Mouse (Mus musculus) ES-Bruce4 (cell line): ENCODE measurements at regions not wholly inside any gene's neighbourhood (a gene's known extent, or its start where the extent isn't known, plus 50 kb on each side); places are given as distances from the start of the nearest gene placed in this dataset.

Source experiments
- H3K27ac ChIP-seq: 2 replicates; pipeline ENCODE4 v1.5.1; 2012; ENCODE audit warnings: low read length, inconsistent platforms; ENCODE audit not compliant: insufficient read depth
- H3K27me3 ChIP-seq: 2 replicates; pipeline ENCODE4 v1.6.1; 2012; ENCODE audit warnings: mild to moderate bottlenecking, low read length, inconsistent platforms; ENCODE audit not compliant: control insufficient read depth, poor library complexity, insufficient read depth, severe bottlenecking
- H3K36me3 ChIP-seq: 2 replicates; pipeline ENCODE4 v1.6.1; 2012; ENCODE audit warnings: inconsistent platforms, mild to moderate bottlenecking, low read length, moderate library complexity; ENCODE audit not compliant: control insufficient read depth, poor library complexity, insufficient read depth, severe bottlenecking
- H3K4me1 ChIP-seq: one replicate; pipeline ENCODE4 v1.8.1; 2011; ENCODE audit warnings: low read length; ENCODE audit not compliant: control insufficient read depth, insufficient read depth
- H3K4me3 ChIP-seq: 2 replicates; pipeline ENCODE4 v1.5.1; 2011; ENCODE audit warnings: low read depth, mild to moderate bottlenecking, low read length
- H3K9ac ChIP-seq: 2 replicates; pipeline ENCODE4 v1.6.1; 2012; ENCODE audit warnings: low read depth, mild to moderate bottlenecking, inconsistent platforms; ENCODE audit not compliant: poor library complexity, severe bottlenecking
- H3K9me3 ChIP-seq: replicated peaks from 2 replicates; pipeline ENCODE4 v1.6.1; 2012; ENCODE audit warnings: mild to moderate bottlenecking, low read length, inconsistent platforms; ENCODE audit not compliant: control insufficient read depth, poor library complexity, insufficient read depth, severe bottlenecking
- CTCF ChIP-seq: IDR thresholded peaks from one replicate; pipeline ENCODE4 v1.8.1; 2011; ENCODE audit warnings: low read depth, low read length
- EP300 ChIP-seq: IDR thresholded peaks from 2 replicates; pipeline ENCODE4 v1.6.1; 2011; ENCODE audit warnings: low read depth, low read length; ENCODE audit not compliant: insufficient read depth
- POLR2A ChIP-seq: IDR thresholded peaks from one replicate; pipeline ENCODE4 v1.8.1; 2011; ENCODE audit warnings: low read length; ENCODE audit not compliant: insufficient read depth

DNA sequence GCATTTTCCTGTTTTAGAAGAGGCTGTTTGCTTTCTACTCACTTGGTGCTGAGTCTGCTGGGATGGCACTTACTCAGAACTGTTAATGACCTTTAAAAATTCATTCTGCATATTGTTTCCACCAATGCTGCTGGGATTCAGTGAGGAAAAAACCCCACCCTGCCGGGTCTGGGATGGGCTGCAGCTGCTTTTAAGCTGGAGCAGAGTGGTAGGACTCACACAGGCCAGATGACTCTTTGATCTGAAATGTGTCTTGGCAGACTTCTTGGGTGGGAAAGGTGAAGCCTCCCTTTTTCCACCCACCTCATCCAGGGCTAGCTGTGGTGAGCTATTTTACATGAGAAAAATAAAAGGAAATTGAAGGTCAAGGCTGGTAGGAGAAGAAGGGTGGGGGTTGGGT is 56.4 kb upstream of the Ddhd1 start:
- Histone ChIP-seq H3K27me3 (no peaks in the 10 kb centered on the region), H3K4me1 (no peaks in the 10 kb centered on the region), H3K4me3 (no peak overlapping the region), H3K9ac (no peak overlapping the region), H3K9me3 (peaks cover 12% of the 10 kb centered on the region), H3K27ac (no peak overlapping the region), H3K36me3 (no peaks in the 10 kb centered on the region)
- TF ChIP-seq EP300, result no peak
- no peak for TF ChIP-seq POLR2A
- no peak for TF ChIP-seq CTCF

- H3K9ac ChIP-seq, result no peak overlapping the region
- no peaks in the 10 kb centered on the region for H3K4me1 ChIP-seq
- H3K9me3 ChIP-seq, result peaks cover 12% of the 10 kb centered on the region
- no peak overlapping the region for H3K27ac ChIP-seq
- H3K27me3 ChIP-seq, result no peaks in the 10 kb centered on the region
- H3K4me3 ChIP-seq, result no peak overlapping the region
- TF ChIP-seq CTCF (no peak), EP300 (no peak), POLR2A (no peak)
- H3K36me3 ChIP-seq, result no peaks in the 10 kb centered on the region
Observed at GRCm38 (mm10) chr14:45714786-45715185, 56.8 kb upstream of the Ddhd1 start.

GRCm38 (mm10) chr14:45716100-45716499 is 58.2 kb upstream of the Ddhd1 start:
- TF ChIP-seq EP300 (no peak), CTCF (no peak), POLR2A (no peak)
- Histone ChIP-seq H3K9me3 (peaks cover 12% of the 10 kb centered on the region), H3K36me3 (no peaks in the 10 kb centered on the region), H3K27ac (no peak overlapping the region), H3K4me1 (no peaks in the 10 kb centered on the region), H3K9ac (no peak overlapping the region), H3K4me3 (no peak overlapping the region), H3K27me3 (no peaks in the 10 kb centered on the region)

- Histone ChIP-seq H3K27me3 (no peaks in the 10 kb centered on the region), H3K9me3 (no peaks in the 10 kb centered on the region), H3K27ac (no peak overlapping the region), H3K4me3 (no peak overlapping the region), H3K4me1 (no peaks in the 10 kb centered on the region), H3K9ac (no peak overlapping the region), H3K36me3 (no peaks in the 10 kb centered on the region)
- TF ChIP-seq EP300 (no peak), CTCF (no peak), POLR2A (no peak)
Observed at GRCm38 (mm10) chr14:45722887-45723286, 64.9 kb upstream of the Ddhd1 start.

GRCm38 (mm10) chr14:45724341-45724740 is 66.4 kb upstream of the Ddhd1 start:
- no peak overlapping the region for H3K9ac ChIP-seq
- no peak overlapping the region for H3K27ac ChIP-seq
- TF ChIP-seq CTCF (no peak), EP300 (no peak), POLR2A (no peak)
- H3K27me3 ChIP-seq, result no peaks in the 10 kb centered on the region
- H3K9me3 ChIP-seq, result no peaks in the 10 kb centered on the region
- H3K36me3 ChIP-seq, result no peaks in the 10 kb centered on the region
- H3K4me3 ChIP-seq, result no peak overlapping the region
- no peaks in the 10 kb centered on the region for H3K4me1 ChIP-seq

DNA sequence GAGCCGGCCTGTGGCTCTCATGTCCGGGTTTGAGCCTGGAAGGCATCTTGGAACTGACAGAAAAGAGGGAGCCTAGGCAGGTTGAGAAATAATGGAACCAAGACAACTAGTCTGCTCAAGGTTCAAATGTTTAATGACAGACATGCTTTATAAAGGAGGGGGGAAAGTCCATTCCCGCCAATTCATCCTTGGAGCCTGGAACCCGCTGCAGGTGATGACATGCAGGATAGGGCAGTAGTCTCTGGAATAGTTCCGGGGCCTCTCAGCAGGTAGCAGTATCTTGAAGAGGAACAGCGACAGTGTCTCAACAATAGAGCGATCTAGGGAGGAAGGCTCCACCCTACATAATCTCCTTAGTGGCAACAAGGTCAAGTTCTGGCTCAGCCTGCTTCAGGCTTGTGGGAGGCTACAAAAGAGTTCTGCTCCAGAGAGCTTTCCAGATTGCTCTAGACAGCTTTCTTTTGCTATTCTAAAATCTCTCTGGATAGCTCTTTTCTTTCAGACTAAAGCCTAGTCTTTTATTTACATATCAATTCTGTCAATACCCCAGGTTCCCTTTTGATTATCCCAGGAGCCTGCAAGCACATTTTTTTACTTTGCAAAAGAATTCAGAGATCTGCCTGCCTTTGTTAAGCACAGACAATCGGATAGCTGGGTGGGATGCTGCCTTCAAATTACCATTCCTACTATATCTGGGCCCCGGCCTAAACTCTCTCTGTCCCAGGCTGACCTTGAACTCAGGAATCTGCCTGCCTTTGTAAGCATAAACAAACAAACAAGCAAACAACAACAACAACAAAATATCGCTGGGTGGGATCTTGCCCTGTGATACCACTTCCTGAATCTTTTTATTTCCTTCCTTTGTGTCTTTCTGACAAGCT is 76.8 kb upstream of the Ddhd1 start:
- Histone ChIP-seq H3K27ac (peak overlapping the region; percentile 88), H3K36me3 (no peaks in the 10 kb centered on the region), H3K4me3 (no peak overlapping the region), H3K4me1 (no peaks in the 10 kb centered on the region), H3K27me3 (no peaks in the 10 kb centered on the region), H3K9me3 (peaks cover 51% of the 10 kb centered on the region), H3K9ac (no peak overlapping the region)
- no peak for TF ChIP-seq POLR2A
- no peak for TF ChIP-seq EP300
- no peak for TF ChIP-seq CTCF
